Mouse (Mus musculus): ENCODE results near the gene Slc35a1.

GRCm38 (mm10) chr4:34625556-34625955, 61.7 kb downstream of the Slc35a1 start:
- TF ChIP-seq BHLHE40 (IDR thresholded peaks at IDR 0.05; ENCODE audit: borderline replicate concordance, low read depth, low read length) (no peak), POLR2AphosphoS5 (IDR thresholded peaks at IDR 0.05; ENCODE audit: borderline replicate concordance, low read depth, low read length) (no peak), CTCF (IDR thresholded peaks at IDR 0.05 in 2 of 3, conservative IDR thresholded peaks at IDR 0.05 in 1 of 3; ENCODE audit: control insufficient read depth in 1 of 3, insufficient read depth in 1 of 3, low read depth in 2 of 3, low read length in 3 of 3, poor library complexity in 1 of 3, severe bottlenecking in 1 of 3) (no peak), MAFK (IDR thresholded peaks at IDR 0.05; ENCODE audit: borderline replicate concordance, low read depth, low read length) (no peak), KAT2A (conservative IDR thresholded peaks at IDR 0.05; ENCODE audit: low read depth, low read length) (no peak), HCFC1 (IDR thresholded peaks at IDR 0.05; ENCODE audit: low read depth, low read length) (no peak)
